Mouse (Mus musculus) monocyte, adult 5-6 weeks (primary cell): ENCODE results near the gene Ccsap. TPM values are rescaled to one million over a fixed set of nuclear protein-coding genes. Genes with fewer than 3 reads are reported as not detected.

ENCODE experiments used
- ATAC-seq: fragments of 153-309, 156-312 bp; replicated peaks from 2 replicates; pipeline ENCODE4 v1.8.0; 2017; ENCODE audit warnings: mild to moderate bottlenecking; ENCODE audit not compliant: low TSS enrichment, insufficient number of reproducible peaks, severe bottlenecking, poor library complexity, low FRiP score
- total RNA-seq: library from RNA; stranded (forward); fragments of 200-1000, 200-491, 200-594 nt; gene quantifications from 3 replicates; pipeline ENCODE4 v1.2.3, GENCODE M21; 2017

Ccsap gene
- total RNA-seq, 1 experiment from 2014 or later: 3.1 TPM

DNA sequence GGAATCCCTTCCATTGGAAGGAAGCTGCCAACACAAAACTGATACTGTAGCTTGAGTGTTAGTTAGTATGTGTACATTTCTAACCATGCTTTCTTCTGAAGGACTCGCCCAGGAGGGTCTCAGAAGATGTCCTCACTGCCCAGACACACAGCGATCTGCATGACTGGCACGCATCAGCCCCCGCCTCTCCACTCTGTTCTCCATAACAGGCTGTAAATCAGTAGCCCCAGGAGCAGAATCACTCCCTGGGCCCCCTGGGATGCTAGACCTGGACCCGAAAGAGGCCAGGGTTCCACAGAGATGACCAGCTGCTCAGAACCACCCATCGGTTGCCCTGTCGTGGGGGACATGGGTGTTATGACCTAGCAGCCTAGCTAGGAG lies 68.2 kb downstream of the Ccsap start:
- ATAC-seq: no peak

DNA sequence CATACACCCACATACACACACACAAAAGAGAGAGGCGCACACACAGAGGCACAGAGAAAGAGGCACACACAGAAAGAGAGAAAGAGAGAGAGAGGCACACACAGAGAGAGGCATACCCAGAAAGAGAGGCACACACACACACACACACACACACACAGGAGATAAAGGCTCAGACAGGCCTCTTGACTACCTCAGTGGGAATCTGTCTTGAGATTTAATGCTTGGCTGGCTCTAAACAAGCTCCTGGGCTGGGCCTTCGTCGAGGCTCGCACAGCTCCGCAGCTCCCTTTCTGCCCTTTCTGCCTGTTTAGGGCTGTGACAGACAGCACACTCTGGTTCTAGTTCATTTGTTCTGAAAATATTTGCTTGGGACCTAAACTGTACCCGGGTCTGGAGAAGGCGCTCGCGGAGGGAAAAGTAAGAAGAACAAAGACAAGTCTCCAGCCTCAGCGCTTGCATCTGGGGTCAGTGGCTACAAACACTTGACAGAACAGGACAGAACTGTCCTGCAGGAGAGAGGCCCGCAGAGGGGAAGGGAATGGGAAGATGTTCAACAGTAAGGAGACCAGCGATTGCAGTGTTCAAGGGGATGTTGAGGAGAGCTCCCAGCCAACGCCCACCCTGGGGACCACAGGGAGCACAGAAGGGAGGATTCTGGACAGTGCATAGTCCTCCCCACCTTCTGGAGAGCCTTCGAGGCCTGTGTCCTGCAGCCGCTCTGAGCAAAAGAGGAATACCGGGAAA lies 68.7 kb downstream of the Ccsap start:
- ATAC-seq: no peak

Other genes with a start within 250 kb of the Ccsap start
- 0.19 to 1.7 TPM (median 0.86 TPM) in 3 replicates for gene Rhou, start 206.3 kb downstream of the Ccsap start, total RNA-seq
- 0.68 to 0.86 TPM (median 0.75 TPM) in 3 replicates for gene Rab4a, start 54.2 kb downstream of the Ccsap start, total RNA-seq
- gene Acta1, start 34.5 kb upstream of the Ccsap start, total RNA-seq: not detected in 3 replicates
- 9.4 to 12.3 TPM (median 10.7 TPM) in 3 replicates for gene Nup133, start 89.1 kb upstream of the Ccsap start, total RNA-seq
- 6.3 to 7.8 TPM (median 7.2 TPM) in 3 replicates for gene Abcb10, start 122.9 kb upstream of the Ccsap start, total RNA-seq
- gene Taf5l, start 161.2 kb upstream of the Ccsap start, total RNA-seq: 20.4 to 25.8 TPM (median 24.3 TPM) in 3 replicates
- gene Urb2, start 161.3 kb upstream of the Ccsap start, total RNA-seq: 5.7 to 7.1 TPM (median 6.0 TPM) in 3 replicates